Mouse (Mus musculus): Measurements from ENCODE around the gene Nr1d1.
A peak's percentile ranks its signal among the peaks of the same experiment; 100 is the strongest.

Nr1d1 gene

GRCm38 (mm10) chr11:98751221-98751782 lies 23.8 kb downstream of the Nr1d1 start:
- DNase-seq (ENCODE audit: low read depth): no peak

- peak; percentile 74 for DNase-seq (ENCODE audit: low read depth)
Observed at GRCm38 (mm10) chr11:98750351-98751201, 24.6 kb downstream of the Nr1d1 start.

- no peak for DNase-seq (ENCODE audit: low read depth)
Observed at GRCm38 (mm10) chr11:98749716-98750115, 25.4 kb downstream of the Nr1d1 start.

- peak; percentile 85 for DNase-seq (ENCODE audit: low read depth)
Observed at GRCm38 (mm10) chr11:98748506-98749416, 26.4 kb downstream of the Nr1d1 start.

- DNase-seq (ENCODE audit: low read depth): peak; percentile 62
Observed at GRCm38 (mm10) chr11:98747804-98748505, 27.2 kb downstream of the Nr1d1 start.

- peak; percentile 94 for DNase-seq (ENCODE audit: low read depth)
Observed at GRCm38 (mm10) chr11:98746855-98747693, 28.1 kb downstream of the Nr1d1 start.

- DNase-seq (ENCODE audit: low read depth): no peak
Observed at GRCm38 (mm10) chr11:98745932-98746853, 28.9 kb downstream of the Nr1d1 start.

- no peak for DNase-seq (ENCODE audit: low read depth)
Observed at GRCm38 (mm10) chr11:98744456-98745019, 30.6 kb downstream of the Nr1d1 start.

GRCm38 (mm10) chr11:98743655-98744345 lies 31.3 kb downstream of the Nr1d1 start:
- no peak for DNase-seq (ENCODE audit: low read depth)

GRCm38 (mm10) chr11:98742397-98743291 lies 32.5 kb downstream of the Nr1d1 start:
- peak; percentile 66 for DNase-seq (ENCODE audit: low read depth)

GRCm38 (mm10) chr11:98741622-98742396 lies 33.3 kb downstream of the Nr1d1 start:
- DNase-seq (ENCODE audit: low read depth): peak; percentile 58

GRCm38 (mm10) chr11:98741051-98741620 lies 34.0 kb downstream of the Nr1d1 start:
- DNase-seq (ENCODE audit: low read depth): no peak

GRCm38 (mm10) chr11:98740393-98741050 lies 34.6 kb downstream of the Nr1d1 start, which contains the start of gene Thra:
TSS of gene Thra (plus strand) at chr11:98740638.
- peak; percentile 90 for DNase-seq (ENCODE audit: low read depth)

GRCm38 (mm10) chr11:98740026-98740392 lies 35.1 kb downstream of the Nr1d1 start:
- DNase-seq (ENCODE audit: low read depth): no peak

GRCm38 (mm10) chr11:98738925-98739324 lies 36.2 kb downstream of the Nr1d1 start:
- no peak for DNase-seq (ENCODE audit: low read depth)

GRCm38 (mm10) chr11:98738428-98738911 lies 36.7 kb downstream of the Nr1d1 start:
- no peak for DNase-seq (ENCODE audit: low read depth)

All from 416B (cell line).